Mouse (Mus musculus) limb, embryonic 13.5 days (tissue): Measurements from ENCODE around the gene Gas6. TPM values are rescaled to one million over a fixed set of nuclear protein-coding genes. Genes with fewer than 3 reads are reported as not detected.

ENCODE experiments used
- ATAC-seq: fragments of 200-750 bp; cut with Nextera tagmentation; 2 replicates; pipeline ENCODE4 v1.8.0; 2017; ENCODE audit warnings: low read depth, moderate number of reproducible peaks, moderate TSS enrichment; ENCODE audit not compliant: low FRiP score
- H3K27ac ChIP-seq: fragments of 300-500 bp; sonication (generic); 2 replicates; pipeline ENCODE4 v1.5.1; 2015; ENCODE audit warnings: inconsistent platforms, mild to moderate bottlenecking, moderate library complexity
- H3K27me3 ChIP-seq: fragments of 300-500 bp; sonication (generic); 2 replicates; pipeline ENCODE4 v1.6.1; 2015; ENCODE audit warnings: mild to moderate bottlenecking, inconsistent platforms
- H3K36me3 ChIP-seq: fragments of 300-500 bp; sonication (generic); 2 replicates; pipeline ENCODE4 v1.6.1; 2015; ENCODE audit warnings: inconsistent platforms, mild to moderate bottlenecking, moderate library complexity
- H3K4me1 ChIP-seq: fragments of 300-500 bp; sonication (generic); 2 replicates; pipeline ENCODE4 v1.6.1; 2015; ENCODE audit warnings: inconsistent platforms
- H3K4me2 ChIP-seq: fragments of 300-500 bp; sonication (generic); replicated peaks from 2 replicates; pipeline ENCODE4 v1.6.1; 2015; ENCODE audit warnings: inconsistent platforms, mild to moderate bottlenecking, moderate library complexity
- H3K4me3 ChIP-seq: fragments of 300-500 bp; sonication (generic); 2 replicates; pipeline ENCODE4 v1.5.1; 2015; ENCODE audit warnings: moderate library complexity, mild to moderate bottlenecking, inconsistent platforms
- H3K9ac ChIP-seq: fragments of 300-500 bp; sonication (generic); 2 replicates; pipeline ENCODE4 v1.6.1; 2015; ENCODE audit warnings: mild to moderate bottlenecking, inconsistent platforms
- H3K9me3 ChIP-seq: fragments of 300-500 bp; sonication (generic); 2 replicates; pipeline ENCODE4 v1.6.1; 2016; ENCODE audit warnings: inconsistent platforms
- WGBS: fragments of 180-500 bp; shearing (Covaris S2); methylation state at CpG from one replicate; pipeline ENCODE4 v1.1.7; 2015; 5-methylcytosine and 5-hydroxymethylcytosine counted together
- polyA plus RNA-seq: library from polyadenylated mRNA; unstranded; fragments of >200 nt; fragmentation: Nextera tagmentation; extraction: Ambion mirVana; gene quantifications from 2 replicates; pipeline ENCODE4 v1.2.1, GENCODE M21; 2015

Gas6 gene
- polyA plus RNA-seq, 1 experiment from 2014 or later: 19.9 TPM

DNA sequence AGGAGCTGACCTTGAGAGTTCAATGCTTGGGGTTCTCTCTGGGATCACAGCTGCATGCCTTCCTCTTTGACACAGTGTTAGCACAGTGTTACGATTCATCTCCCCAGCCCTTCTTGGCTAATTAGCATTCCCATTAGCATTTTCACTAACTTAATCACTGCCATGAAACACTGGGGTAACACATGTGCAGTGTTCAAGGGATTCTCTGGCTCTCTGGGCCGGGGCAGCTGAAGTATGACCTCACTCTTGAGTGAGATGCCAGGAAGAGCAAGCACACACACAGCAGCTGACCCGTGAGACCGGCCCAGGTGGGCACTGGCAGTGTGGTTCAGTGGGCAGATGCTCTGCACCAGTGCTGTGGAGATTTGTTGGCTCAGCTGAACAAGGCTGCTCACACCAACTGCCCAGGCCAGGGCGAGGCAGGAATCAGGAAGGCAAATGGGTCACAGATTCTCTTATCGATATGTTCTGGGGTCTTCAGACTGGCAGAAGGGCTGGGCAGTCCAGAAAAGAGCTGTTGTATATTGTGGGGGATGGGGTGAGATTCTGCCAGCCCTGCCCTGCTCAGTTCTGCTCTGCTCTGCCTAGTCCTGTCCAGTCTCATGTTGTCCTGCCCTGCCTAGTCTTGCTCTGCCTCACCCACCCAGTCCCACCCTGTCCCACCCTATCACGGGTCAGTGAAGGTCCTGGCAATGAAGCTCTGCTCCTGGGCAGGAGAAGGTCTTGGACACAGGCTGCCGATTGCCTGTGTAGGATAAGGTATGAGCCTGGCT is 39.8 kb downstream of the Gas6 start:
- 72% methylated on average over 8 of the region's 8 CpGs for WGBS
- no peaks in the 10 kb centered on the region for H3K4me1 ChIP-seq
- H3K36me3 ChIP-seq: no peaks in the 10 kb centered on the region
- no peak for ATAC-seq
- H3K4me3 ChIP-seq: no peak overlapping the region
- H3K27me3 ChIP-seq: no peaks in the 10 kb centered on the region
- H3K27ac ChIP-seq: no peak overlapping the region
- H3K4me2 ChIP-seq: no peak overlapping the region
- no peaks in the 10 kb centered on the region for H3K9me3 ChIP-seq
- no peak overlapping the region for H3K9ac ChIP-seq

DNA sequence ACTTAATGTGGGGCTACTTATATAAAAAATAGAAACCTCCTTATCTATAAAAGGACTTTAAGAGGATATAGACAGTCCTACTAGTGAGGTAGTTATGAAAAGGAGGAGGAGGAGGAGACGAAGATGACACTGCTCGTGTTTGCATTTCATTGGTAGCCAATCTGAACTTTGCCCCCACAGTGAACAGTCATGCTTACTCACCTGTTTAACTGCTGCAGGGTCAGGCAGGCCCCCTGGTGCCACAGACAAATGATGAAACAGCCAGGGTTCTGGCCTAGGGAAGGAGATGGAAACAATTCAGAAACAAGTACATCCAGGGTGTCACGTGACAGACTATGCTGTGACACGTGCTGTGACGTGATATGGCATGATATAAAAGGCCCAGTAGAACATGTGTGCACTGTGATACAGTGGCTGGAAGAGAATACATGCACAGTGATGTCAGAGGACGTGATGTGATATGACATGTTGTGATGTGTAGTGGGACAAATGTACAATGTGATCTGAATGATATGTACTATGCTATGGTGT is 42.5 kb downstream of the Gas6 start:
- Histone ChIP-seq H3K36me3 (no peaks in the 10 kb centered on the region), H3K4me2 (no peak overlapping the region), H3K4me3 (no peak overlapping the region), H3K27me3 (no peaks in the 10 kb centered on the region), H3K9me3 (no peaks in the 10 kb centered on the region), H3K27ac (no peak overlapping the region), H3K4me1 (no peaks in the 10 kb centered on the region), H3K9ac (no peak overlapping the region)
- no peak for ATAC-seq
- 74% methylated on average over 6 of the region's 6 CpGs for WGBS

- no peak overlapping the region for H3K4me2 ChIP-seq
- no peaks in the 10 kb centered on the region for H3K27me3 ChIP-seq
- H3K9ac ChIP-seq: no peak overlapping the region
- H3K9me3 ChIP-seq: no peaks in the 10 kb centered on the region
- no peak overlapping the region for H3K4me3 ChIP-seq
- no peak for ATAC-seq
- no peak overlapping the region for H3K27ac ChIP-seq
- H3K36me3 ChIP-seq: no peaks in the 10 kb centered on the region
- 61% methylated on average over 4 of the region's 4 CpGs for WGBS
- H3K4me1 ChIP-seq: no peaks in the 10 kb centered on the region
Measured at GRCm38 (mm10) chr8:13448145-13448544, 46.1 kb downstream of the Gas6 start.

DNA sequence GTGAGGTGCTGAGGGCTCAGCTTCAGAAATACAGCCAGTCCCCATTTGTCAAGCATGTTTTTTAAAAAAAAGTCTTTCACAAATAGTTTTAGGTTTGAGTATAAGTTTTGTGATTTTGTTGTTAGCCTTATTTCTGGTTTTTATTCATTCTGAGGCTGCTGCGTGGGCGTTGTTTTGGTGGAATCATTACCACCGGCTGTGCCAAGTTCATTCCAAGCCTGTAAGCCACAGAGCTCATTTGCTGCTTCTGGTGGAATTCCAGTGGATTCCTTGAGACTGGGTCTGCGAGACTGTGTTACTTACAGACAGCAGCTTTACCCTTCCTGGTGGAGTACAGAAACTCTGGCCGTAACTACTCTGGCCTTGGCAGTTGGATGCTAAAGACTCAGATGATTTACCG is 47.8 kb downstream of the Gas6 start:
- no peak for ATAC-seq
- H3K9me3 ChIP-seq: no peaks in the 10 kb centered on the region
- H3K4me2 ChIP-seq: no peak overlapping the region
- H3K27me3 ChIP-seq: no peaks in the 10 kb centered on the region
- H3K36me3 ChIP-seq: no peaks in the 10 kb centered on the region
- H3K27ac ChIP-seq: no peak overlapping the region
- H3K9ac ChIP-seq: no peak overlapping the region
- H3K4me3 ChIP-seq: no peak overlapping the region
- 85% methylated on average over 6 of the region's 6 CpGs for WGBS
- H3K4me1 ChIP-seq: no peaks in the 10 kb centered on the region

DNA sequence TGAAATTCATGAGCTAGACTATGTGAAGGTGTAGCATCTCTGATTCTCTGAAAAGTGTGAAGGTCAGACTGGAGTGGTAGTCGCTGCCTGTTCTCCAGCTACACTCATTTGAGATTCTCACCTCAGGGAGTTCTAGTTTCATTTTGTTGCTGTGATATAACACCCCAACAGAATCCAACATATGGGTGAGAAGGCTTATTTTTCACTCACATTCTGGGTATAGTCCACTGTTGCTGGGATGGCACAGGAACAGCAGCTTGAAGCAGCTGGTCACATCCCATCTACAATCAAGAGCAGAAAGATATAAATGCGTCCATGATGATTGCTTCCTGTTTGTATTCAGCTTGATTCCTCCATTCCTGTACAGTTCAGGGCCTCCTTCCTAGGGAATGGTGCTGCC is 52.1 kb downstream of the Gas6 start:
- Histone ChIP-seq H3K4me3 (no peak overlapping the region), H3K27me3 (peaks cover 13% of the 10 kb centered on the region), H3K4me1 (no peaks in the 10 kb centered on the region), H3K4me2 (no peak overlapping the region), H3K36me3 (no peaks in the 10 kb centered on the region), H3K27ac (no peak overlapping the region), H3K9ac (no peak overlapping the region), H3K9me3 (no peaks in the 10 kb centered on the region)
- ATAC-seq: no peak
- 90% methylated on average over 2 of the region's 2 CpGs for WGBS

DNA sequence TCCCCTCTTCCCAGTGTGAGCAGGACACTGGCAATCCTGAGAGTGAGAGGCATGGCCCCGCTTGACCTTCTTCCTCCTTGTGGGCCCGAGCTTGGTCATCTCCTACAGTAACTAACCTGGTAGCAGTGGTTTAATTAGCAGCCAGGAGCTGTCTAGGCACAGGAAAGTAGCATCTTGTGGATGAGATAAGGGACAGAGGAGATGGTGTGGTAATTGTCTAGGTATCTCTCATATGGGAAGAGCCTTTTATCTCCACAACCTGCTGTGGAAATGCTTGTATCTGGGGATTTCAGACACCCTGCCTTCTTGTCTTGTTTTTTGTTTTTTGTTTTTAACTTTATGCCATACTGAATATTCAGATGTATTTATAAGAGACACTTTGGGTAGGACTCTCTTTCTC is 56.8 kb downstream of the Gas6 start:
- H3K27ac ChIP-seq: no peak overlapping the region
- WGBS: 82% methylated on average over 2 of the region's 2 CpGs
- H3K4me3 ChIP-seq: no peak overlapping the region
- no peak overlapping the region for H3K4me2 ChIP-seq
- no peaks in the 10 kb centered on the region for H3K36me3 ChIP-seq
- no peaks in the 10 kb centered on the region for H3K9me3 ChIP-seq
- H3K4me1 ChIP-seq: no peaks in the 10 kb centered on the region
- no peak for ATAC-seq
- no peak overlapping the region for H3K9ac ChIP-seq
- H3K27me3 ChIP-seq: peaks cover 54% of the 10 kb centered on the region

DNA sequence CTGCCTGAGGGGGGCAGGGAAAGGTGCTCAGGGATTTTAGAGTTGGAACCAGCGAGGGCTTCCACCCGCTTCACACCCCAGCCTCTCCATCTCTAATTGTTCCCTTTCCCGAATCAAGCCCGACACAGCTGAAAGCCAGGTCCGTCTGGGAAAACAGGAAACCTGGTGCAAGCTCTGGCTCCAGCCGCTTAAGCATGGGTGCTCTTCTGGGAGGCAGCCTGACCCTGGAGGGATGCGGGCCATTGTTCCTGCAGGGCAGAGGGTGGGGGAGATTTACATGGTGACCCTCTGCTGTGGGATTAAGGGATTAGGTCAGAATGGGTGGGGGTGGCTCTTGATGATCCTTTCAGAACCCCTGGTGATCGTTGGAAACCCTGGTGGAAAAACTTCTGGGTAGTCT is 58.2 kb downstream of the Gas6 start:
- Histone ChIP-seq H3K9me3 (no peaks in the 10 kb centered on the region), H3K27ac (no peak overlapping the region), H3K27me3 (peaks cover 54% of the 10 kb centered on the region), H3K4me1 (no peaks in the 10 kb centered on the region), H3K36me3 (no peaks in the 10 kb centered on the region), H3K4me2 (no peak overlapping the region), H3K9ac (no peak overlapping the region), H3K4me3 (no peak overlapping the region)
- ATAC-seq: no peak
- WGBS: 13% methylated on average over 8 of the region's 8 CpGs

- no peak for ATAC-seq
- no peak within 1 kb of the TSS for H3K9ac ChIP-seq
- H3K4me1 ChIP-seq: no peaks in the 10 kb centered on the region
- 18% methylated on average over 10 of the region's 10 CpGs for WGBS
- H3K27me3 ChIP-seq: peaks cover 54% of the 10 kb centered on the region
- H3K4me2 ChIP-seq: no peak within 1 kb of the TSS
- H3K36me3 ChIP-seq: no peaks in the 10 kb centered on the region
- no peak within 1 kb of the TSS for H3K27ac ChIP-seq
- no peak within 1 kb of the TSS for H3K4me3 ChIP-seq
- no peaks in the 10 kb centered on the region for H3K9me3 ChIP-seq
Measured at GRCm38 (mm10) chr8:13434889-13435288, 59.4 kb downstream of the Gas6 start, which contains the start of gene Tmem255b. TSS of gene Tmem255b (plus strand) at chr8:13435189.

- H3K36me3 ChIP-seq: no peaks in the 10 kb centered on the region
- no peak for ATAC-seq
- H3K4me1 ChIP-seq: 0 out of 2 replicates have a peak, but pooled peaks cover 3% of the 10 kb centered on the region
- no peak overlapping the region for H3K4me3 ChIP-seq
- H3K27ac ChIP-seq: no peak overlapping the region
- H3K4me2 ChIP-seq: no peak overlapping the region
- H3K27me3 ChIP-seq: peaks cover 50% of the 10 kb centered on the region
- WGBS: 82% methylated on average over 5 of the region's 5 CpGs
- H3K9ac ChIP-seq: no peak overlapping the region
- H3K9me3 ChIP-seq: no peaks in the 10 kb centered on the region
Measured at GRCm38 (mm10) chr8:13433130-13433529, 61.2 kb downstream of the Gas6 start.

- ATAC-seq: no peak
- 0 out of 2 replicates have a peak, but pooled peaks cover 3% of the 10 kb centered on the region for H3K4me1 ChIP-seq
- no peaks in the 10 kb centered on the region for H3K36me3 ChIP-seq
- no peak overlapping the region for H3K4me3 ChIP-seq
- H3K9me3 ChIP-seq: no peaks in the 10 kb centered on the region
- H3K27me3 ChIP-seq: peaks cover 28% of the 10 kb centered on the region
- H3K9ac ChIP-seq: no peak overlapping the region
- H3K27ac ChIP-seq: no peak overlapping the region
- H3K4me2 ChIP-seq: no peak overlapping the region
Measured at GRCm38 (mm10) chr8:13430866-13431265, 63.4 kb downstream of the Gas6 start.

DNA sequence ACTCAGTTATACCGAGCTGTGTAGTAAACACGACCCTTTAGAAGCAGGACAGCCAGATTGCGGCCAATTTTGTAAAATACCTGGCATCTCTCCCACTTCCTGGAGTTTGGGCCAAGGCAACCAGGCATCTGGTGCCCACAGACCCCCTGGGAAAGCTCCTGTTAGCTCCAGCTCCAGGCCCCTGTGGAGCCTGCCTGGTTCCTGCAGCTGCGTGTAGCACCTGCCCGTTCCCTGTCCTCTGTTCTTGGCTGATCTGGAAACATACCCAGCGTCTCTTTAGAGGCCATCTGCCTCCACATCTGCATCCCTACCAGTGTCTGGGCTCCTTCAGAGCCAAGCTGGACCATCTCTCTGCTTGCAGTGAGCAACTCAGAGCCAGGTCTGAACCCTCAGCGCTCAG is 63.9 kb downstream of the Gas6 start:
- H3K9ac ChIP-seq: no peak overlapping the region
- H3K4me3 ChIP-seq: no peak overlapping the region
- H3K4me1 ChIP-seq: 0 out of 2 replicates have a peak, but pooled peaks cover 3% of the 10 kb centered on the region
- no peaks in the 10 kb centered on the region for H3K9me3 ChIP-seq
- 73% methylated on average over 7 of the region's 7 CpGs for WGBS
- H3K4me2 ChIP-seq: no peak overlapping the region
- H3K36me3 ChIP-seq: no peaks in the 10 kb centered on the region
- no peak overlapping the region for H3K27ac ChIP-seq
- ATAC-seq: no peak
- peaks cover 24% of the 10 kb centered on the region for H3K27me3 ChIP-seq

DNA sequence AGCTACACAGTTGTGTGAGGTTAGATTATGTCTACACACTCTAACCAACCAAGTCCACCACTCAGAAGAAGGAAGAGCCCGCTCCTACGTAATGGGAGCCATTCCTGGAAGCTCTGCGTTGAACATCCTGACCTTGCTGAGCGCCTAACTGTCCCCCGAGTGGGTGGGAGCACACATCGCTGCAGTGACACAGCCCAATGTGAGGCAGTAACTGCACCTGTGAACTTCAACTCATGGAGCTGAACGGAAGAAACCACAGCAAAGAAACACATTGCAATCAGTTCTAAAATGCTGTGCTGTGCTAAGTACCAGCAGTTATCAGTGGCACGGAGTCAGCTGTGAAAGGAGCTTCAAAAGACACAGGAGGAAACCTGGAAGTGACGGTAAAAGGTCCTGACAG is 66.1 kb downstream of the Gas6 start:
- Histone ChIP-seq H3K27me3 (peaks cover 3% of the 10 kb centered on the region; the same call in 1 of the 2 replicates), H3K36me3 (no peaks in the 10 kb centered on the region), H3K4me2 (no peak overlapping the region), H3K9ac (no peak overlapping the region), H3K27ac (no peak overlapping the region), H3K9me3 (no peaks in the 10 kb centered on the region), H3K4me1 (0 out of 2 replicates have a peak, but pooled peaks cover 3% of the 10 kb centered on the region), H3K4me3 (no peak overlapping the region)
- no peak for ATAC-seq
- 83% methylated on average over 9 of the region's 9 CpGs for WGBS

DNA sequence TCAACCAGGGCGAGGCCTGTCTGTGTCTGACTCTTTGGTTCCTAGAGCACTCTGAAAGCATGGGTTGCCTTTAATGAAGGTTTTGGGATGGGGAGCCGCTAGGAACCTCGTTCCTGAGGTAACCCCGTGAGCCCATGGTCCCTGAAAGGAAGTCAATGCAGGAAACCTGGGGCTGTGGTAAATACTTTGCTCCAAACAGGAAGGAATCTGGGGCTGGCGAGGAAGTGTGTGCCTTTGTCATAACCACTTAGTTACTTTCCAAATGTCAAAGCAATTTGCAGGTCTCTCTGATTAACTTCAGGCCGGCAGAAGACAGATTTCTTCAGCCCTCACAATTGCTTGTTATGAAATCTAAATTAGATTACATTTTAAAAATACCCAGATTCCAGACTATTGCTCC is 66.9 kb downstream of the Gas6 start:
- 0 out of 2 replicates have a peak, but pooled peaks cover 3% of the 10 kb centered on the region for H3K4me1 ChIP-seq
- no peak for ATAC-seq
- H3K4me3 ChIP-seq: no peak overlapping the region
- no peaks in the 10 kb centered on the region for H3K36me3 ChIP-seq
- WGBS: 72% methylated on average over 6 of the region's 6 CpGs
- H3K9me3 ChIP-seq: no peaks in the 10 kb centered on the region
- no peaks in the 10 kb centered on the region for H3K27me3 ChIP-seq
- H3K27ac ChIP-seq: no peak overlapping the region
- H3K9ac ChIP-seq: no peak overlapping the region
- no peak overlapping the region for H3K4me2 ChIP-seq
